Mouse (Mus musculus) cerebellum, adult 11 months (tissue): Measurements from ENCODE around the gene Kansl3.

Experiments
- DNase-seq: peaks from one replicate; pipeline ENCODE4 v3.0.0; 2022

Kansl3 gene

DNA sequence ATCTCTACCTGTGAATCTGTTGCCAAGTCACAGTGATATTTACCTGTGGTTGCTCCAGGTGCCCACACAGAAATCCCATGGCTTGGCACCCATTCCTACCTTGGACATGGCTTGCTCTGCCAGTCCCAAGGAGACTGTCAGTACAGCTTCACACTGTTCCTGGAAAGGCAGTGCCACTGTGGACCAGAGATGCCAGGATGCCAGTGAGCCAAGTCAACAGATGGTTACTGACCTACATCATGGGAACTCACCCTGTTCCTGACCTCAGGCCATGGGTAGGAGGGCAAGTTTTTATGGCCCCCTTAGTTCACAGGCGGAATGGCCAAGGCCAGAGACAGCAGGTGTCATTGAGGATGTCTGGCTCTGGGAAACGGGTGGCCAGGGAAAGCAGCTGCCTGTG lies 47.8 kb downstream of the Kansl3 start:
- no peak for DNase-seq

GRCm38 (mm10) chr1:36315776-36316100 lies 53.2 kb downstream of the Kansl3 start:
- no peak for DNase-seq

DNA sequence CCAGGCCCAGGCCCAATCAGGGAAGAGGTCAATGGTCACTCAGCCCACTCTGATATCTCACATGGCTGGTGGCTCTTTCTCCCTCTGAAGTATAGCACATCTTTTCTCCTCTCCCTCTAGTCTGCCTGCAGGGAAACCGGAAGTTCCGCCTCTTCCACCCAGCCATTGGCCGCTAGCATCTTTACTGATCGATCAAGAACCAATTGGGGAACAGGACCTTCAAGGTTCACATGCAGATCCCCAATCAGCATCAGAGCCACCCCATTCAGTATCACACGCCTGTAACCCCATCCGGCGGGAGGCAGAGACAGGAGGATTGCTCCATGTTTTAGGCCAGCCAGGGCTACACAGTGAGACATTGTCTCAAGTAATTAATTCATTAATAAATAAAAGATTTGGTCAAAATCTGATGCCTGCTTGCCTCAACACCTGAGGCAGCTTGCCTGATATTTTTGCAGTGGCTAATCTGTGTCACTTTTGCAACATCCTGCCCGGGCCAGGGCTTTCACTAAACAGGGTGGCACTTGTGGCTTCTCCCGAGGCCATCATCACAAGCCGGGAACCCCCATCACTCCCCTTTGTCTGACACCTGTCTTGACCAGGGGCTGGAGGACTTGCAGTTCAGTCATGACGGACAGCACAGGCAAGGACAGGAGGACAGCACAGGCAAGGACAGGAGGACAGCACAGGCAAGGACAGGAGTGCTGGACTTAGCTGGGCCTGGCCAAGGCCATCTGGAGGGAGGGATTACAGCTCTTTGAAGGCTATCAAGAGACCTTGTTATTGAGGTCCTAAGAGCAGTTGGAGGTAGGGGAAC lies 53.8 kb downstream of the Kansl3 start:
- no peak for DNase-seq

- DNase-seq = no peak
These were observed 59.5 kb downstream of the Kansl3 start for GRCm38 (mm10) chr1:36309498-36309901.

DNA sequence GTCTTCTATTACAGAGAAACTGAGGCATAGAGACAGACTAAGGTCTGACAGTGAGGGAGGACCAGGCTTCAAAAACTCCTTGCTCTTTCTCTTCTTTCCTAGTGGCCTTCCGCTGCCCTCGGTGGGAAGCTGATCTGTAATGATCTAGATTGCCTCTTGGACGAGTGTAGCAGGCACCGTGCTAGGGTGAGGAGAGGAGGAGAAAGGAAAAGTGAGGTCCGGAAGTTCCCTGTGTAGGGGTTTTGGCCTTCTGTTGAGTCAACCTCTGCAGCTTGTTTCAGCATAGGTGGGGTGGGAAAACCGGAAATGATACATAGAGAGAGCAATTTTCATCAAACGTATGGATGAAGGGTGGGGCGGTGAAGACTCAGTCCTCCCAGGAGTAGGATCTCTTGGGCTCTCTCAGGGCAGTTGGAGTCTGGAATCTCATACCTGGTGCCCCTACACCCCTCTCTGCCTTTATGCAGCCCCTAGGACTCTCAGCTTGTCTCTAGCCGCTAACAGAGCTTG lies 60.0 kb downstream of the Kansl3 start:
- no peak for DNase-seq

DNA sequence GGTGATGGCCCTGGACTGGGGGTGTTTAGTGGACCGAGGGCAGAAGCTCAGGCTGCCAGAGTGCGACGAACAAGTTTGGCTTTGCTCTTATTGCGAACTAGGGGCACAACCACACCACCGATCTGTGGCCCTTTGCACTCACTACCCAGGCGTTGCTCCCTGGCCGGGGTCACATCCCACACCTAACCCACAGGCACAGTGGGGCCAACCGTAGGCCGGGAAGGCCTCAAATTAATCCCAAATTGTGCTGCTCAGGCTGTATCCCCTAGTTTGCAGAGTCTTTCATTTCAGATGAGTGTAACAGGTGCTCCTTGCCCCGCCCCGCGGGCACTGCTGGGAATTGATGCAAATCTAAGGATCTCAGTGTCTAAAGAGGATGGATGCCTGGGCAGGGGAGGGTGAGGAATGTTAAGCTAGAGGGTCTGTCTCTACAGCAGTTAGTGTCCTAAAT lies 60.5 kb downstream of the Kansl3 start:
- no peak for DNase-seq

DNA sequence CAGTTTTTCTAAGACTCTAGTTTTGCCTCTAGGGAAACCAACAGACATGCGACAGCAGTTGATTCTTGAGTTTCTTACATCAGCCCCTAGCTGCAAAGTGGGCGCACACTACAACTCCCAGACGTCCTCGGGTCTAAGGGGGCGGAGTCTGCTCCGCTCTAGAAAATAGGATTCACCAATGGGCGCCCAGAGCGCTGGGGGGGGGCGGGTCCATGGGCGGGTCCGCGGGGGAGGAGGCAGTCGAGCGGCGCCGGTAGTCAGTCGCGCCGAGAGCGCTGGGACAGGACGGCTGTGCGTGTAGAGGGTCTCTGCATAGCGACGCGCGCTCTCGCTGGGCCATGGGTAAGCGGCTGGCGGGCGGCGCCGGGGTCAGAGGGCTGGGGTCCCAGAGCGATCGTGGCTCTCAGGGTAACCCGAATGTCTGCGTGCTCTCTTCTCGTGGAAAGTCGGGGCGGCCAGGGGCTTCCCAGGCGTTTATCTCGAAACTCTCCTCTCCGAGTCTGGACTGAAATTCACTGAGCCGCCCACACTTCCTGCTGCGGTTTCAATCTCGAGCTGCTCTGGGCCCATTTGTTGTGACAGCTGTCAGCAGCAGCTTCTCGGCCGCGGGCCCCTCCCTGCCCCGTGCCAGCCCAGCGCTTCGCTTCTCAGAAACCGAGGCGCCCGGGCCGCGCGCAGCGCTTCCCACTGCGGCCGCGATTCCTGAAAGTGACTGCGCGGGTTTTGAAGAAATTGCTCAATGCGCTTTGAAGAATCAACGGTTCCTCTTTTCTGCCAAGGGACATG lies 61.3 kb downstream of the Kansl3 start, which contains the start of gene Arid5a:
TSS of gene Arid5a (plus strand) at position 239 of the 786 bp plus-strand sequence.
- DNase-seq = peak; percentile 82

DNA sequence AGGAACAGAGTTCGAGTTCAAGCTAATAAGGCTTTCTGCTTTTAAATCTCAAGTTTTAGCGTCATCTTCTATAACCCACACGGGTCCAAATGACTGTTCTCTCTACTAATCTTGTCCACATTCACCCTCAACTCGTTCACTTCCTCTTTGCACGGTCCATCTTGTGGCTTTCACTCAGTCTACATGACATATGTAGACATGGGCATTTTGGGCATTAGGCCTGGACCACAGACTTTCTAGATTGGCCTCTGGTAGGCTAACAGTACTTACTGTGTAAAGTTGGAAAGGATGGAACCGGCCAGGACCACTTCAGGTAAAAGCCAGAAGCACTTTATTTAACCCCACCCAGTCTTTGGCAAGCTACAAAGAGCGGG lies 61.9 kb downstream of the Kansl3 start:
- no peak for DNase-seq

GRCm38 (mm10) chr1:36306120-36306519 lies 62.9 kb downstream of the Kansl3 start:
- no peak for DNase-seq

DNA sequence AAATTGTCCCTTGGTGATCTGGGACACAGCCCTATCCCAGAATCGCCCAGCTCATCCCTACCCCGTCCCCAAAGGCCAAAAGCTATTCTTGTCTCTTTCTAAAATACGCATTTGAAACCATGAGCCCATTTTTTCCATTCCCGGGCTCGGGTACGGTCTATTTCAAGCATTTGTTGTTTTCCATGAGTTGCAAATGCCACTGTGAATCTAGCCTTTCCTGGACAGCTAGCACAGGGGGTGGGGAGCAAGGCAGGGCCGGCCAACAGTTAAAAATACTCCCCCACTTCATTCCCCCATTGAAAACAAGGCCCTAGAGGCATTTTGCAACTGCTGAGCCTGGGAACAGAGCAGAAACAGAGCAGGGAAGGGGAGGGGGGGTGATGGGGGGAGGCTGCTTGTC lies 64.2 kb downstream of the Kansl3 start:
- no peak for DNase-seq

DNA sequence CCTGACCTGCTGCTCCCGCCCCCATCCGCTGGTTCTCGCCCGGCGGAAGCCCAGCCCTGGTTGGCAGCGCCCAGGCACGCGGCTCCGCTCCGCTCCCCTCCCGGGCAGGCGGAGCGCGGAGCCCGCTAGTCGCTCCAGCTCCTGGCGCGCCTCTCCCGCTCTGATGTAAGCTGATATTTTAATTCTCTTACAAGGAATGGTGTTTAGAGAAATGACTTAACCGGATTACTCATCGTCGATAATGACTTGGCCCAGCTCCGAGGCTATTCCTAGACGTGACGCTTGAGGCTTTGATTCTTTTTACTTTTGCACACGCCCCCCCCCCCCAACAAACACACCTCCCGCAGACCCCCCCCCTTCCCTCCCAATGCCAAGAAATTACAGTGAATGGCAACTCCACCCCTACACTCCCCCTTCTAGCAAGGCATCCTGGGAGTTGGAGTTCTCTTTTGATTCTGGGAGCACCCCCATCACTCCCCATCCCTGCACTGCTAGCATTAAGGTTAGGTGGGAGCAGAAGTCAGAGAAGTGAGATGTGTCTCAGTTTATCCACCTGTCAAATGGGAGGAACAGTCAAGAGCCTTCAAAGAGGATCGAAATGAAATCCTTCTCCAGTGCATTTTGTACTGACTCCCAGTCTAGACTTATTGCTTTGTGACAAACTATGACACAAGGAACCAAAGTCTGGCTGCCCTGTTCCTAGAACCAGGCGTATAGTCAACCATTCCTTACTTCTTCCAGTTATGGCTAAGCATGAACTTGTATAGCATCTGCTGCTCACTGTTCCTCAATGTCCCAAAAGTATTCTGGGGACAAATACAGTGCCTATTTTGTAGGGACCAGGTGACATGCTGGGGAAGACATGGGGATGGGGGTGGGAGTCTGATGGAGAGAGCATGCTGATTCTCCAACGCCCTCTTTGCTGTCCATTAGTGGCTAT lies 65.3 kb downstream of the Kansl3 start:
- DNase-seq = peak; percentile 51

DNA sequence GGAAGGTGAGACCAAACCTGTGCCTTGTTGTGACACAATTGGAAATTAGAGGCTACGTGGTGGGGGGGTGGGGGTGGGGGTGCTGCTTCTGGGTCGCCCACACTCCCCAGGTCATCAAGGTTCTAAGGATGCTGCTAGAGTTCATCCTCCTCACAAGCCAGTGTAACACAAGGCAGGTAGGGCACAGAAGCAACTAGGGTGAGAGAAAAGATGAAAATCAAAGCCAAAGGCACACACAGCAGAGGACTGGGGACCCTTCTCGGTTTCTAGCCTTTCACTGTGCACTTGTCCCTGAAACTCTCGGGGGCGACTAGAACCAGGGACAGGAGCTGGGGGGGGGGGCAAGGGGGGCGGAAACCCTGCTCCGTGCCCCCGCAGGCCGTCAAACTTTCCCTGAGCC lies 66.0 kb downstream of the Kansl3 start:
- no peak for DNase-seq

- DNase-seq = no peak
These were observed 66.7 kb downstream of the Kansl3 start for GRCm38 (mm10) chr1:36302273-36302672.

- no peak for DNase-seq
These were observed 68.5 kb downstream of the Kansl3 start for GRCm38 (mm10) chr1:36300486-36300885.

DNA sequence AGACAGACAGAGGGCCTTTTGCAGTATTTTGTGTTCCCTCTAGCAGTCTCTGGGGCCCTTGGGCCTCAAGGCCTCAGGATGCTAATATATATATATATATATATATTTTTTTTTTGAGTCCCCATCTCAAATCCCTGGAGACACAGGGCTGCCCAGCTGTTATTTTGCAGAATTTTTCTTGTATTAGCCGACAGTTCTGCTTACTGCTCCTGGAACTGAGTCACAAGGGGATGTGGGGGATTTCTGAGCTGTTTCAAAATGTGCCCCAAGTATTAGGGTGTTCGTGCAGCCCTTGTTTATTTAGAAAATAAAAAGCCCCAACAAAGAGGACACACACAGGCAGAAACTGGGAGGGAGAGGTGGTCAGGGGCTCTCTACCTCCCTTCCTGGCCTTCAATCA lies 69.3 kb downstream of the Kansl3 start:
- DNase-seq = no peak

DNA sequence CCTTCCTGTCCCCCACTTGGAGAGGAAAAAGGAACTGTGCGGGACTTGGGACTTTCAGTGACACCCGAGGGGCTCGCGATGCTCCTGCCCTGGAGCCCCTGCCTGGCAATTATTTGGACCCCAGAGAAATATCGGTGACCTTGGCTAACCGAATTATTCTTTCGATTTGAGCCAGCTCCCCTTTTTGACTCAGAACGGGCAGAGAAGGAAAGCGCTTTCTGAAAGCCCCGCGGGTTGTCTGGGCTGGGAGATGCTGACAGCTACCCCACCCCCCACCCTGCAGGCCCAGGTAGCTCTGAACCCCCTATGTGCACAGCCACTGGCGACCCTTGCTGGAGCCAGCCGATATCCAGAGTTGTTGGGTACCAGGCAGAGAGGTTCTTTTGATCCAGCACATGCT lies 69.9 kb downstream of the Kansl3 start:
- no peak for DNase-seq

- no peak for DNase-seq
These were observed 70.9 kb downstream of the Kansl3 start for GRCm38 (mm10) chr1:36298107-36298506.

DNA sequence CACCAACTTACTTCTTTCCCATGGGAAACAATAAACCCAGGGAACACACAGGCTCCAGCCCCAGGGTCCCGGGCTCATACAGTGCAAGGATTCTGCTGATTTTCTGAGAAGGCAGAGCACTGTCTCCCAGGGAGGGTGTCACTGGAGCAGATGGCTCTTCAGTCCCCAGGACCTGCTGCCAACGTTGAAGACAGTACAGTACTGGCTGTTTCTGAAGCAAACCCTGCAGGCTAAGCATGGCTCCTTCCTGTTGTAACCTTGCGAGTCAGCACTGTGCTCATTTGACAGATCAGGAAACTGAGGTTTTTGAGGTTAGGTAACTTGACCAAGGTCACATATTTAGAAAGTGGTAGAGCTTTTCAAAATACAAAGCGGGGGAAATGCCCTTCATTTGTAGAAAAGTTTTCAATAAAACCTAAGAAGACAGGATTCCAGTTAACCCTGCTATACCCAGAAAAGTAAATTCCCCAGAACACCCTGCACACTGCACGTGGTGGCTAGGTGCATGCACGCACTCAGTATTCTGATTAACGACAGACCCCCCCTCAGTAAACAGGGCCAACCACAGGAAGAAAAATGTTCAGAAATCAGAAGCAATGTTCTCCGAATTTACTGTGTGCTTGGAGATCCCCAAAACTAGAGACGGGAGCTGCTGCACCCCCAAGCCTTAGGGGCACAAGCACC lies 72.4 kb downstream of the Kansl3 start:
- DNase-seq = peak; percentile 60

GRCm38 (mm10) chr1:36294402-36294801 lies 74.6 kb downstream of the Kansl3 start:
- DNase-seq = no peak

- no peak for DNase-seq
These were observed 75.5 kb downstream of the Kansl3 start for GRCm38 (mm10) chr1:36293470-36293869.
